Mouse (Mus musculus) cerebellum, postnatal 14 days (tissue): Measurements from ENCODE around the gene Gm14305.
"Not testable (repeated sequence)": the region's sequence is repeated elsewhere in the genome, so short reads cannot be mapped to it uniquely, and the experiment has no call there.

Source experiments
- DNase-seq, 2 experiments: peaks; one replicate each; pipeline ENCODE4 v3.0.0; 2021; ENCODE audit warnings: mixed read lengths in 2 of 2

Gm14305 gene

DNA sequence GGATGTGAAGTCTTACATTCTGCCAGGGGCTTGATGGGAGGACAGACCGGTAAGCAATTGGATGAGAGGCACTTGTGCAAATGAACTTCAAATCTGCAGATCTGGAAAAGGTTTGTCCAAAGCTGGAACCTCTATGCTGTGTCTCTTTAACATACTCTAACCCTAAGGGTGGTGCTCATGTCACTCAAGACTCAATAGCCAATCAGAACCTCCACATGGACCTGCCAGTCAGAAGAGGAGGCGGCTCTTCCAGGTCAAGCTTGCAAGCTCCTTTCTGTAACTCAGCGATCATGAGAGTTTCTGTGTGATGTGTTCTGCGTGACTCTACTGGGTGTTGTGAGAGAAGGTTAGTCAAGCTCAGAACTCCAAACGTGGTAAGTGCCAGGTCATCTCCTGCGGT, at the start of gene Gm14305:
Gene Gm14305, plus strand, starts transcription at position 278 of the 400 bp plus-strand sequence.
- peak; percentile 1 to 19 for DNase-seq

DNA sequence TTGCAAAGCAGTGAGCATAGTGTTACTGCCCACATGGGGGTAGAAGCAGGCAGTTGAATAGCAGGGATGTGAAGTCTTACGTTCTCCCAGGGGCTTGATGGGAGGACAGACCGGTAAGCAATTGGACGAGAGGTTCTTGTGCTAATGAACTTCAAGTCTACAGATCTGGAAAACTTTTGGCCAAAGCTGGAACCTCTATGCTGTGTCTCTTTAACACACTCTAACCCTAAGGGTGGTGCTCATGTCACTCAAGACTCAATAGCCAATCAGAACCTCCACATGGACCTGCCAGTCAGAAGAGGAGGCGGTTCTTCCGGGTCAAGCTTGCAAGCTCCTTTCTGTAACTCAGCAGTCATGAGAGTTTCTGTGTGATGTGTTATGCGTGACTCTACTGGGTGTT, 37.9 kb upstream of the Gm14305 start, which contains the start of gene Zfp973:
Gene Zfp973, plus strand, starts transcription at position 301 of the 400 bp plus-strand sequence.
- DNase-seq = not testable (repeated sequence)
